Mouse (Mus musculus): ENCODE data around the gene Rassf8.

Gene Rassf8

DNA sequence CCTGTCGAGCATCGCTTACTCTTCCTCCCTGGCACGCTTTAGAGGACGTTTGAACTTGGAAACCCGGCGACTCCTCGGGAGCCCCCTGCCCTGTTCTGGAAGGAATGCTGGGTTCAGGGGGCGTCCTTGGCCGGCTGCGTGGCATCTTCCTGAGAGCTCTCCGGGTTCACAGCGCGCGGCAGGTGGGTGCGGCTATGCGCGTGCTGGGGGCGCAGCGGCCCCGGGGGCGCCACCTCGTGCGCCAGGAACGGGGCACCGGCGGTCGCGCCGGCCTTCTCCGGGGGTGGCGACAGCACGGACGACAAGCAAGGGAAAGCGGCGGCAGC lies 116.2 kb downstream of the Rassf8 start:
- DNase-seq, result no peak

DNA sequence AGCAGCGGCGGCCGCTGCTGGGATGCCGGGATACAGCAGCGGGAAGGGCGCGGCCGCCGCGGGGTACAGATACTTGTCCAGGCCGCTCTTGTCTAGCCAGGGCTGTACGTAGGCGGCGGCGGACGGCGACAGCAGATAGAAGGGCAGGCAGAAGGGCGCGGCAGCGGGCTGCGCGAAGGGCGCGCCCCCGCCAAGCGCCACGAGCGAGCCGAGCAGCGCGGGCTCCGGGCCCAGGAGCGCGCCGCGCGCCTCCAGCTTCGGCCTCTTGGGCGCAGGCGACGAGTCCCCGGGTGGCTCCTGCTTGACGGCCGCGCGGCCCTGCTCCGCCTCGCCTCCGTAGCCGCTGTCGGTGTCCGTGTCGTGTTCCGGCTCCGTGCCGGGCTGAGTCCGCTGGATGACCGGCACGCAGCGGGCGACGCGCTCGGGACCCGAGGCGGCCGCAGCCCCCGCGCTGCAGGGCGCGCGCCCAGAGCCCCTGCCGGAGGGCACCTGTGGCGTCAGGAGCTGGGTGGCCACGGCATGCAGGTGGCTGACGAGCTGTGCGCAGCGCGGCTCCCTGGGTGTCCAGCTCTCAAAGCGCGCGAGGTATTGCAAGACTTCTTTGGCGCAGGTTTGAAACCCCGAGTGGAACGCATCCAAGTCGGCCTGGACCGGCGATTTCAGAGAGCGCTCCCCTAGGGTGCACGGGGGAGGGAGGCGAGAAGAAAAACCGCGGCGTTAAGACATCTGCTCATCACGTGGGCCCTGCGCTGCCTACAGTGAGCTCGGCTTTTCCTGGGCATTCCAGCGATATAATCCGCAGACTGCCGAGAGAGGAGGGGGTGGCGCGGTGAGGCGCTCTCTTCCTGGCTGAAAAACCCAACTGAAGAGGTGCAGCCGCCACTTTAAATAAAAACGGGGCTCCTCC lies 116.8 kb downstream of the Rassf8 start:
- peak; percentile 64 for DNase-seq

GRCm38 (mm10) chr6:145864171-145864570 lies 117.6 kb downstream of the Rassf8 start:
- no peak for DNase-seq

DNA sequence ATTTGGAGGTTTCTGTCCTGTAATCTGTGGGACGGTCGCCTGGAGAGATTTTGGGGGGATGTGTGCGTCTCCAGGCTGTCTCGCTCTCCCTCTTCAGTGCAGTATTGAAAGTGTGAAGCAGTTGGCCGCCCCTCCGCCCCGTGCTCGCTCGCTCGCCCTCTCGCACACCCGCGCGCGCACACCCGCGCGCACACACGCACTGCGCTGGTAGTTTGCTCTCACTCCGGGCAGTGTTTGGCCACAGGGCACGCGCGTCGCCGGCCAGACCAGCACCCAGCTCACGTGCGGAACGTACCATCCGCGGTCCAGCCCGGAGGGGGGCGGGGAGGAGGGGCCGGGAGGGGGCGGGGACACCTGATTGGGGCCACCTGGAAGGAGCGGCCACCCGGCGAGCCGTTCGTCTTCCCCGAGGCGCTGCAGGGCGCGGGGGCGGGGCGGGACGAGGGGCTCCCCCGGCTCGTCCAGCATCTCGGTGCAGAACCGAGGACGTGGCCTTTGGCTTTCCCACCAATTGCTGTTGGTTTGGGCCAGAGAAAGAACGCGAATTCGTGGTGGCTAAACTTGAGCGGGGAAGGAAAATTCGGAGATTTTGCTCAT lies 118.8 kb downstream of the Rassf8 start, which contains the start of gene Bhlhe41:
TSS of gene Bhlhe41 (minus strand) at position 270 of the 597 bp plus-strand sequence.
- peak; percentile 73 for DNase-seq

- peak; percentile 93 for DNase-seq
Observed at GRCm38 (mm10) chr6:145865886-145866851, 119.6 kb downstream of the Rassf8 start.

DNA sequence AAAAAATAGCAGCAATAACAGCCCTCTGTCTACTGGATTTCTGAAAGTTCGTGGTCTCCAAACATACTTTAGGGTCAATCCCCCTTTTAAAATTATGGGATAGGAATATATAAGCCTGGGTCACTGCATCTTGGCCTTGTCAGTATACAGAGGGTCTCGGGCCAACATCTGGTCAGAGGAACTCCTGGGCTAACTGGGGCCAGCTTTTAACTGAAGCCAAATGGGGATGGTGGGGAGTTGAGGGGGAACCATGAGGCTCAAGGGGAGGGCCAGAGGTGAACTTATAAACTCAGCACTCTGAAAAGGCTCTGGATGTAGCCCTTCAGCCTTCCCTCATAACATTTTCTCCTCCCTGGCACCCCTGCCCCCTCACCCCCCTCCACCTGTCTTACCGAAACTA lies 120.6 kb downstream of the Rassf8 start:
- no peak for DNase-seq

Measured in kidney, postnatal 10 days (tissue).